Mouse (Mus musculus) embryonic facial prominence, embryonic 12.5 days (tissue): ENCODE data around the gene Efcab14. TPM values are rescaled to one million over a fixed set of nuclear protein-coding genes. Genes with fewer than 3 reads are reported as not detected.

Experiments
- ATAC-seq: fragments of 200-750 bp; cut with Nextera tagmentation; 2 replicates; pipeline ENCODE4 v1.8.0; 2017; ENCODE audit not compliant: insufficient number of reproducible peaks, insufficient read depth, low FRiP score, low TSS enrichment
- H3K27ac ChIP-seq: fragments of 300-500 bp; sonication (generic); 2 replicates; pipeline ENCODE4 v1.5.1; 2016; ENCODE audit warnings: mild to moderate bottlenecking
- H3K27me3 ChIP-seq: fragments of 300-500 bp; sonication (generic); 2 replicates; pipeline ENCODE4 v1.6.1; 2016; ENCODE audit warnings: mild to moderate bottlenecking, moderate library complexity
- H3K36me3 ChIP-seq: fragments of 300-500 bp; sonication (generic); 2 replicates; pipeline ENCODE4 v1.6.1; 2016; ENCODE audit warnings: mild to moderate bottlenecking
- H3K4me1 ChIP-seq: fragments of 300-500 bp; sonication (generic); 2 replicates; pipeline ENCODE4 v1.6.1; 2016
- H3K4me2 ChIP-seq: fragments of 300-500 bp; sonication (generic); replicated peaks from 2 replicates; pipeline ENCODE4 v1.6.1; 2016; ENCODE audit warnings: mild to moderate bottlenecking, moderate library complexity
- H3K4me3 ChIP-seq: fragments of 300-500 bp; sonication (generic); 2 replicates; pipeline ENCODE4 v1.5.1; 2016; ENCODE audit warnings: mild to moderate bottlenecking
- H3K9ac ChIP-seq: fragments of 300-500 bp; sonication (generic); 2 replicates; pipeline ENCODE4 v1.6.1; 2016; ENCODE audit warnings: mild to moderate bottlenecking, moderate library complexity
- H3K9me3 ChIP-seq: fragments of 300-500 bp; sonication (generic); 2 replicates; pipeline ENCODE4 v1.6.1; 2016; ENCODE audit warnings: mild to moderate bottlenecking, moderate library complexity
- WGBS: fragments of 180-500 bp; shearing (Covaris S2); methylation state at CpG from one replicate; pipeline ENCODE4 v1.1.7; 2016; 5-methylcytosine and 5-hydroxymethylcytosine counted together
- polyA plus RNA-seq: library from polyadenylated mRNA; unstranded; fragments of >200 nt; fragmentation: Nextera tagmentation; extraction: Ambion mirVana; gene quantifications from 2 replicates; pipeline ENCODE4 v1.2.1, GENCODE M21; 2016

Efcab14 gene
- polyA plus RNA-seq, 1 experiment from 2014 or later: 34.1 TPM

DNA sequence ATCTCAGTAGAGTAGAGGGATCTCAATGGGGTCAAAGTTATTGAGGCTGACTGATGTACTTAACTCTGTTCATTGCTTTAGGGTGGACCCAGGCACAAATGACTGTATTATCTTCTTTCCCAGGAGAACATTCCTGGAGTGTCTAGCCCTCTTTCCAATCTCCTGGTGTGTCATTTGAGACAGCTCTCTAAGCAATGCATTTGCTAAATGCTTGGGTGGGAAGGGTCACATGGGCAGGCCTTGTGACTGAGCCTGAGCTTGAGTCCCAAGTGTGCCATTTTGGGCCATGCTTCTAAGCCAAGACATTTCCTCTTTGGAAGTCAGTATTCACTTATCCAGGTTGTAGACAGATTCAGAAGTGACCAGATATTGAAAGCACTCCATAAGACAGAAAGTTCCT, 83.9 kb downstream of the Efcab14 start:
- ATAC-seq: no peak
- Histone ChIP-seq H3K27me3 (no peaks in the 10 kb centered on the region), H3K4me1 (peaks cover 6% of the 10 kb centered on the region), H3K27ac (no peak overlapping the region), H3K36me3 (no peaks in the 10 kb centered on the region), H3K9ac (no peak overlapping the region), H3K9me3 (no peaks in the 10 kb centered on the region), H3K4me3 (no peak overlapping the region), H3K4me2 (no peak overlapping the region)

DNA sequence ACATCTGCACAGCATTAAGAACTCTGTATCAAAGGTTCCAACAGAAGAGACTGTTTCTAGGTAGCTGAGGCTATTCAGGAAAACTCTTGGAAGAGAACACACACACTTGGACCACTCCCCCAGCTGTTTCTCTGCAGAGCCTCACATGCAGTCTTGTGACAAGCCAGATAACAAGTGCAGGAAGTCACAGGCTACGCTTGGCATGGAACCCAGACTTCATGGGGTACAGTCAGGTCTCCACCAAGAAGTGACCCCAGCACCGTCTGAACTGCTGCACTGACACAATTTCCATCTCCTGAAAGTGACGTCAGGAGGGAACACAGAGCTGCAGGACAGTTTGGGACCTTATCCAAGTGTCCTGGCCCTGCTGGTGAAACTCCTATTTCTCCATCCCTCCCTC, 84.4 kb downstream of the Efcab14 start:
- H3K9me3 ChIP-seq: no peaks in the 10 kb centered on the region
- no peak overlapping the region for H3K27ac ChIP-seq
- H3K4me1 ChIP-seq: peaks cover 6% of the 10 kb centered on the region
- H3K27me3 ChIP-seq: 0 out of 2 replicates have a peak, but pooled peaks cover 3% of the 10 kb centered on the region
- no peak overlapping the region for H3K9ac ChIP-seq
- no peak overlapping the region for H3K4me3 ChIP-seq
- ATAC-seq: no peak
- H3K4me2 ChIP-seq: no peak overlapping the region
- no peaks in the 10 kb centered on the region for H3K36me3 ChIP-seq
- 69% methylated on average over 3 of the region's 3 CpGs for WGBS

DNA sequence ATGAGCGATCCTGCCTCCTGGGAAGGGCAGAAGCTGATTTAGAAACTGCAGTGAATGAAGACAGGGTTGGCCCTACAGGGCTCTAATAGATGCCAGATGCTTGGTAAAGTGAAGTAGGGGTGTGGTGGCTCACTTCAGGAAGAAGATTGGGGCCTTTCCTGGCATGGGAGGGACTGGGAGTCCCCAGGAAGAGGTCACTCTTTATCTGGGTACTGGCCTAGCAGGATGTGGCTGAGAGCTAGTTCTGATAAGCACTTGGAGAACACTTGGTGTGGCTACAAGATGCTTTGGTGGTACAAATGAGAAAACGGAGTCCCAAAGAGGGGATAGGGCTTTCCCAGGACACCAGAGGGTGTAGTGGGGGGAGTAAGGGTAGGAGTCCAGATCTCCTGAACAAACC, 86.6 kb downstream of the Efcab14 start:
- WGBS: 60% methylated on average over 2 of the region's 2 CpGs
- Histone ChIP-seq H3K4me1 (peaks cover 13% of the 10 kb centered on the region), H3K9ac (no peak overlapping the region), H3K4me2 (no peak overlapping the region), H3K27me3 (0 out of 2 replicates have a peak, but pooled peaks cover 5% of the 10 kb centered on the region), H3K9me3 (no peaks in the 10 kb centered on the region), H3K27ac (no peak overlapping the region), H3K36me3 (no peaks in the 10 kb centered on the region), H3K4me3 (no peak overlapping the region)
- ATAC-seq: no peak

DNA sequence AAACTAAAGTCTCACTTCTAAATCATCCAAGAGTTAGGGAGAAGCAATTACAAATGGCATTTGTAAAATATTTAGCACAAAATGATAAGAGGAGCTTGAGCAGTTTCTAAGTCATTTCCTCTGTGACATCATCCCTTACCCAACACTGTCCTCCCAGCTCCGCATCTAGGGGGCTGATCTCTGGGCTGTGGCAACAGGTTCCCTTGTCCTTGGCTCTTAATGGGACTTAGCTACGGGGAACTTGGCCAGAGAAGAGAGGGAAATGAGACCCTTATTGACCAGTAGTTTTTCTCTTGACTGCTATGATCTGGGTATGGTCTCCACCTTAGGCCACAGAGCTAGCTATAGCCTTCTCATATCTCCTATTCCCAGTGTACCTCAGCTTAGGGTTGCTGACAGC, 87.7 kb downstream of the Efcab14 start:
- Histone ChIP-seq H3K4me1 (peaks cover 13% of the 10 kb centered on the region), H3K36me3 (no peaks in the 10 kb centered on the region)
- WGBS: 66% methylated on average over 2 of the region's 2 CpGs

More for the DNA sequence above, 87.7 kb downstream of the Efcab14 start:
- 0 out of 2 replicates have a peak, but pooled peaks cover 5% of the 10 kb centered on the region for H3K27me3 ChIP-seq
- H3K27ac ChIP-seq: no peak overlapping the region
- H3K4me3 ChIP-seq: no peak overlapping the region
- H3K4me2 ChIP-seq: no peak overlapping the region
- no peaks in the 10 kb centered on the region for H3K9me3 ChIP-seq
- no peak for ATAC-seq
- no peak overlapping the region for H3K9ac ChIP-seq

Other genes starting within 250 kb of the Efcab14 start
- not detected in 2 replicates for gene Cyp4a14, start 241.6 kb upstream of the Efcab14 start, polyA plus RNA-seq
- not detected in 2 replicates for gene Cyp4a10, start 219.5 kb upstream of the Efcab14 start, polyA plus RNA-seq
- gene Cyp4a31, start 174.1 kb upstream of the Efcab14 start, polyA plus RNA-seq: not detected in 2 replicates
- not detected in 2 replicates for gene Cyp4a32, start 136.8 kb upstream of the Efcab14 start, polyA plus RNA-seq
- gene Cyp4b1, start 90.0 kb upstream of the Efcab14 start, polyA plus RNA-seq: 0.22 TPM in 1 of 2 replicates, not detected in the other
- gene Tex38, start 43.3 kb downstream of the Efcab14 start, polyA plus RNA-seq: 0.42 TPM in 1 of 2 replicates, not detected in the other
- 57.9 and 58.4 TPM in 2 replicates for gene Atpaf1, start 47.1 kb downstream of the Efcab14 start, polyA plus RNA-seq
- gene Mob3c, start 90.3 kb downstream of the Efcab14 start, polyA plus RNA-seq: 9.1 and 9.7 TPM in 2 replicates
- gene Mknk1, start 101.5 kb downstream of the Efcab14 start, polyA plus RNA-seq: 26.5 and 28.0 TPM in 2 replicates
- gene Kncn, start 146.7 kb downstream of the Efcab14 start, polyA plus RNA-seq: not detected in 2 replicates
- gene 6430628N08Rik, start 152.9 kb downstream of the Efcab14 start, polyA plus RNA-seq: not detected in 2 replicates
- gene Dmbx1, start 202.2 kb downstream of the Efcab14 start, polyA plus RNA-seq: 1.3 and 1.4 TPM in 2 replicates